Mouse (Mus musculus) layer of hippocampus, adult 9-10 months (tissue): ENCODE measurements around the gene Clgn.
"Not testable (repeated sequence)": the region's sequence is repeated elsewhere in the genome, so short reads cannot be mapped to it uniquely, and the experiment has no call there.

Source experiments
- DNase-seq: peaks from one replicate; pipeline ENCODE4 v3.0.0; 2022; ENCODE audit warnings: low spot score

Clgn gene

GRCm38 (mm10) chr8:83423032-83423825, 33.6 kb downstream of the Clgn start:
- DNase-seq = no peak

- no peak for DNase-seq
These were observed 35.5 kb downstream of the Clgn start for GRCm38 (mm10) chr8:83425202-83425601.

- no peak for DNase-seq
These were observed 36.6 kb downstream of the Clgn start for GRCm38 (mm10) chr8:83426104-83426759.

GRCm38 (mm10) chr8:83426949-83427348, 37.3 kb downstream of the Clgn start:
- no peak for DNase-seq

GRCm38 (mm10) chr8:83428621-83429020, 39.0 kb downstream of the Clgn start:
- not testable (repeated sequence) for DNase-seq

GRCm38 (mm10) chr8:83429071-83429524, 39.4 kb downstream of the Clgn start:
- DNase-seq = no peak

GRCm38 (mm10) chr8:83437077-83437476, 47.4 kb downstream of the Clgn start:
- DNase-seq = no peak

GRCm38 (mm10) chr8:83441656-83442242, 52.1 kb downstream of the Clgn start:
- DNase-seq = no peak

GRCm38 (mm10) chr8:83442243-83443051, 52.8 kb downstream of the Clgn start:
- DNase-seq = peak; percentile 85

GRCm38 (mm10) chr8:83443052-83443400, 53.4 kb downstream of the Clgn start:
- DNase-seq = no peak

- no peak for DNase-seq
These were observed 60.3 kb downstream of the Clgn start for GRCm38 (mm10) chr8:83449960-83450359.

GRCm38 (mm10) chr8:83451056-83451455, 61.4 kb downstream of the Clgn start:
- DNase-seq = no peak

GRCm38 (mm10) chr8:83457121-83457520, 67.5 kb downstream of the Clgn start:
- no peak for DNase-seq

- DNase-seq = no peak
These were observed 68.6 kb downstream of the Clgn start, which contains the start of gene Scoc for GRCm38 (mm10) chr8:83458222-83458621. Gene Scoc, minus strand, starts transcription at chr8:83458391.

- DNase-seq = no peak
These were observed 69.9 kb downstream of the Clgn start for GRCm38 (mm10) chr8:83459606-83460005.
